Mouse (Mus musculus): ENCODE results near the gene Rxylt1.

Gene Rxylt1

DNA sequence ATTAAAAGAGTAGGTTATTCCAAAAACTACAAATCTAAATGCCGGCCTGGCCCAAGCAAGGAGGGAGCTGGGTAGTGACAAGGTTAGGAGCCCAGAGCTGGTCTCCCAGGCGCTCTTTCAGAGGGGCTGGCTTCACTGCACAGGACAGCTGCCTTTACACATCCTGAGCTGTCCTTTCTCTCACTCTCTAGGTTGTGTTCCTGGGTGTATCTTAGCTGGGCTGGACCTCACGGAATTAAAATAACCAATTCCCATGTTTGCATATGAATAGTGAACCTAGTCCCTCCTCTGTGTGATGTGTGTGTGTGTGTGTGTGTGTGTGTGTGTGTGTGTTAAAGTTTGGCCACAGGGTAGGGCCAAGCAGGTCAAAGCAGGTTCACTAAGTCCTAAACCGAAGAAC lies 52.2 kb downstream of the Rxylt1 start:
- peak in 1 of 2 experiments; percentile 15 for DNase-seq (ENCODE audit: low spot score in 2 of 2)

DNA sequence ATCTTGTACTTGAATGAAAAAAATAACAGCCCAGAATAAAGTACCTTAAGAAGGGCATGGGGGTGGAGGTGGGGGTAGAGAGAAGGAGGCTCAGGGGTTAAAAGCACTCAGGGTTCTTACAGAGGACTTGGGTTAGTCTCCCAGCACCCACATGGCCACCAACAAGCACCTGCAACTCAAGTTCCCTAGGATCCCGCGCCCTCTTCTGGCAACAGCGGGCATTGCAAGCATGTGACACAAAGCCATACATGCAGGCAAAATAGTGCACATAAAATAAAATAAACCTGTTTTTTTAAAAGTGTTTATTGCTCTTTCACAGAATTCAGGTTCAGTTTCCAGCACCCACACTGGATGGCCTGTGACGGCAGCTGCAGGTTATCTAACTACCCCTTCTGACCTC lies 56.8 kb downstream of the Rxylt1 start:
- peak in 1 of 2 experiments; percentile 30 for DNase-seq (ENCODE audit: low spot score in 2 of 2)

DNA sequence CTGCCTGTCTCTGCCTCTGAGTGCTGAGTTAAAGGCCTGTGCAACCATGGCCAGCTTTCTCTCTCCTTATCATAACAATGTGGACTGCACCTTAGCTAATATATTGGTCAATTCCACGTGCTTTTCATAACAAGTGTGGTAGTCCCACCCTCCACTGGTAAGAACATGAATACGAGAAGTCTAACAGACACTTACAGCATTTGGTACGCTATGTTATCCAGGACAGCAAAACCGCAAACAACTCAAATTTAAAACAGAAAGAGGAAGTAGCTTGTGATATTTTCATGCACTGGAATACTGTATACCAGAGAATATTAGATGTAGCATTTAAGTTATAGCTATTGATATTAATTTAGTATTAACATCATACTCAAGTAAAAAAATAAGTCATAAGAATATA lies 57.6 kb downstream of the Rxylt1 start:
- DNase-seq (ENCODE audit: low spot score in 2 of 2), result no peak

DNA sequence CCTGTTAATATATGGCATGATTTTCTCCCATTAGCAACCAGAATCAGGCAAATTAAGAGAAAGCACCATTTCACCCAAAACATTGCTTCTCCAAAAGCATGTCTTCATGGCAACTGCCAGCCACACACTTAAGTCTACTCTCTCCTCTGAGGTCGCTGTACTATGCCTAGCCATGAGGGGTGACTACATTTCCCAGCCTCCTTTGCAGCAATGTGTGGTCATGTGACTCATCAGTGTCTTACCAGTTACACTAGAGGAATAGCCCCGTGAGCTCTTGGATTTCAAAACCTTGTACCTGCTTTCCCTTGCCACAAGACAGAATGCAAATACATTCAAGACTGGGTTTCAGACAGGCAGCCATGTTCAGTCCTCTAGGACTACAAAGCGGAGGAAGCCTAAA lies 58.6 kb downstream of the Rxylt1 start:
- peak in 1 of 2 experiments; percentile 22 for DNase-seq (ENCODE audit: low spot score in 2 of 2)

DNA sequence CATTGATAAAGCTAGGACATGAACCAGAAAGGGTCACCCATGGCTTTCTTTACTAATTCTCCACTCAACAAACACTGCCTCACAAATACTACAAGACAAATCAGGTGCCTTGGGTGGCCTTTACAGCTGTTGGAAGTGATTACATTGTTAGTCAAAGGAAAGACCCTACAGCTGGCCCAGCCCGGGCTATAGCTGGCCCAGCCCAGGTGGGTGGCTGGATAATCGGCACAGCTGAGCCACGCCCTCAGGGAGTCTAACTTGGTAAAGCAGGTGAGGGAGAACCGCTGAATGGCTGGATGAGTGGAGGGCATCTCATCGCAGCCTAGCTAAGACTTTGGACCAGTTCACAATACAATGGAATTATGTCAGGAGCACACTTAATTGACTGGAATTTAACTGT lies 63.9 kb downstream of the Rxylt1 start:
- no peak for DNase-seq (ENCODE audit: low spot score in 2 of 2)

DNA sequence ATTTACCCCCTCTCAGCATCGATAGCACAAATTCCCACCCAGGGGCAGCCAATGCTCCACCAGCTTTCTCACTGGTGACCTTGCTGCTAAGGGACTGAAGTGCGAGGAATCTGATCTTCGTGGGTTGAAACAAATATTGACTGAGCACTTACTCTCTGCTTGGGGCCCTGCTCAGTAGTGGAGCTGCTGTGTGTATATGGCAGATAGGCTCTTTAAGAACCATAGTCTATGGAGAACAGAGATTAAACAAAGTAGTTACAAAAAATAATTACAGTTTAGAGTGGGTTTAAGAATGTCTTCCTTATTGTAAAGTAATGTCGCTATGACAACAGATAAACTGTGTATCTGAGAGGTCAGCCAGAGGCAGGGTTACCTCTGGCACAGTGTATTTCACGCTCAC lies 66.8 kb downstream of the Rxylt1 start:
- DNase-seq (ENCODE audit: low spot score in 2 of 2), result no peak

DNA sequence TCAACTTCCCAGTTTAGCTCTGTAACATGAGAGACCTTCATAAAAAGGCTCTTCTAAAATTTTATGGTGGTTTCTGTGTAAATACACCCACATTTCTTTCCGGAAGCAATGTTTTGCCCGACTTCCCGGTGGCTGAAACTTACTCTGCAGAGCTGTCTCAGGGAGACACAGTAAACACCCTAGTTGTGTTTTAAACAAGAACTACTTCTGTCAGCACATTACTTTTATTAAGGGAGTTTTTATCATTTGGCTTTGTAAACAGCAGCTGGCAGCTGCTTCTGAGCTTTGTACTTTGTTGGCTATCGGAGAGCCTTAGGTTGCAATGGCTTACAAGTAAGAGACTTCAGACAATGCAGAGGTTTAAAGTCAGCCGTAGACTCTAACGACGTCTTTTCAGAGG lies 67.4 kb downstream of the Rxylt1 start:
- DNase-seq (ENCODE audit: low spot score in 2 of 2), result no peak

Data from right cerebral cortex, postnatal 10 days (tissue).